Mouse (Mus musculus) CH12.LX (cell line): ENCODE results near the gene Samd1.

Experiments used
- CTCF ChIP-seq, 2 experiments: IDR thresholded peaks in 1 of 2; conservative IDR thresholded peaks in 1 of 2; 2 replicates each; pipeline ENCODE4 v1.5.1; 2011 to 2012; ENCODE audit warnings: low read depth in 2 of 2, low read length in 2 of 2, improper control_type of control experiment in 1 of 2, inconsistent platforms in 1 of 2, mild to moderate bottlenecking in 1 of 2, moderate library complexity in 1 of 2
- EP300 ChIP-seq: IDR thresholded peaks from 2 replicates; pipeline ENCODE4 v1.6.1; 2011; ENCODE audit warnings: low read length, improper control_type of control experiment
- HCFC1 ChIP-seq: IDR thresholded peaks from 2 replicates; pipeline ENCODE4 v1.6.1; 2012; ENCODE audit warnings: low read depth, mild to moderate bottlenecking, inconsistent platforms, low read length, improper control_type of control experiment
- KAT2A ChIP-seq: IDR thresholded peaks from 2 replicates; pipeline ENCODE4 v1.6.1; 2012; ENCODE audit warnings: low read length, improper control_type of control experiment, inconsistent platforms; ENCODE audit not compliant: insufficient replicate concordance
- MAZ ChIP-seq: IDR thresholded peaks from 2 replicates; pipeline ENCODE4 v1.6.1; 2012; ENCODE audit warnings: low read depth, mild to moderate bottlenecking, inconsistent platforms, low read length, improper control_type of control experiment, moderate library complexity
- NRF1 ChIP-seq: IDR thresholded peaks from 2 replicates; pipeline ENCODE4 v1.6.1; 2014; ENCODE audit warnings: low read depth, mild to moderate bottlenecking, inconsistent platforms, low read length, improper control_type of control experiment, moderate library complexity
- POLR2AphosphoS2 ChIP-seq: IDR thresholded peaks from 2 replicates; pipeline ENCODE4 v1.6.1; 2011; ENCODE audit warnings: low read depth, low read length, improper control_type of control experiment
- USF1 ChIP-seq: IDR thresholded peaks from 2 replicates; pipeline ENCODE4 v1.6.1; 2014; ENCODE audit warnings: low read depth, mild to moderate bottlenecking, inconsistent platforms, low read length, improper control_type of control experiment
- ZMIZ1 ChIP-seq: IDR thresholded peaks from 2 replicates; pipeline ENCODE4 v1.6.1; 2012; ENCODE audit warnings: low read depth, mild to moderate bottlenecking, inconsistent platforms, low read length, improper control_type of control experiment

GRCm38 (mm10) chr8:83955958-83956218 lies 41.6 kb upstream of the Samd1 start:
- TF ChIP-seq ZMIZ1 = no peak
- TF ChIP-seq EP300 = no peak
- no peak for TF ChIP-seq USF1
- TF ChIP-seq POLR2AphosphoS2 = no peak
- TF ChIP-seq NRF1 = no peak
- TF ChIP-seq CTCF (conservative IDR thresholded peaks at IDR 0.05 in 1 of 2, IDR thresholded peaks at IDR 0.05 in 1 of 2; ENCODE audit: low read depth in 2 of 2, low read length in 2 of 2) = no peak
- TF ChIP-seq KAT2A = no peak
- no peak for TF ChIP-seq MAZ
- no peak for TF ChIP-seq HCFC1
